Mouse (Mus musculus): ENCODE results near the gene Fgfr2. TPM values are rescaled to one million over a fixed set of nuclear protein-coding genes. Genes with fewer than 3 reads are reported as not detected.

The Fgfr2 gene
- polyA plus RNA-seq, 1 experiment from 2014 or later = 47.9 TPM

GRCm38 (mm10) chr7:131314493-131314892, 1808.7 kb downstream of the Fgfr2 start:
- 90% methylated on average over 7 of the region's 7 CpGs for WGBS
- H3K4me2 ChIP-seq = no peak overlapping the region

GRCm38 (mm10) chr7:131306733-131307132, 1816.4 kb downstream of the Fgfr2 start:
- ATAC-seq = no peak
- no peak overlapping the region for H3K4me2 ChIP-seq
- 85% methylated on average over 5 of the region's 5 CpGs for WGBS
- H3K27me3 ChIP-seq = no peaks in the 10 kb centered on the region
- H3K36me3 ChIP-seq (ENCODE audit: poor library complexity, severe bottlenecking) = no peaks in the 10 kb centered on the region
- H3K9me3 ChIP-seq (replicated peaks) = no peaks in the 10 kb centered on the region
- no peak overlapping the region for H3K27ac ChIP-seq
- H3K4me1 ChIP-seq = no peaks in the 10 kb centered on the region
- no peak overlapping the region for H3K9ac ChIP-seq
- no peak overlapping the region for H3K4me3 ChIP-seq

More at GRCm38 (mm10) chr7:131314493-131314892, 1808.7 kb downstream of the Fgfr2 start:
- H3K27me3 ChIP-seq = no peaks in the 10 kb centered on the region
- H3K36me3 ChIP-seq (ENCODE audit: poor library complexity, severe bottlenecking) = no peaks in the 10 kb centered on the region
- H3K9ac ChIP-seq = no peak overlapping the region
- H3K4me1 ChIP-seq = no peaks in the 10 kb centered on the region
- H3K27ac ChIP-seq = no peak overlapping the region
- no peak overlapping the region for H3K4me3 ChIP-seq
- H3K9me3 ChIP-seq (replicated peaks) = no peaks in the 10 kb centered on the region
- ATAC-seq = no peak

GRCm38 (mm10) chr7:131303340-131303739, 1819.8 kb downstream of the Fgfr2 start:
- Histone ChIP-seq H3K4me3 (no peak overlapping the region), H3K27me3 (no peaks in the 10 kb centered on the region), H3K36me3 (ENCODE audit: poor library complexity, severe bottlenecking) (no peaks in the 10 kb centered on the region), H3K27ac (no peak overlapping the region), H3K9me3 (replicated peaks) (no peaks in the 10 kb centered on the region), H3K4me1 (no peaks in the 10 kb centered on the region), H3K4me2 (no peak overlapping the region), H3K9ac (no peak overlapping the region)
- ATAC-seq = no peak
- WGBS = 87% methylated on average over 8 of the region's 8 CpGs

GRCm38 (mm10) chr7:131297151-131297550, 1826.0 kb downstream of the Fgfr2 start:
- Histone ChIP-seq H3K4me2 (no peak overlapping the region), H3K9ac (no peak overlapping the region), H3K36me3 (ENCODE audit: poor library complexity, severe bottlenecking) (no peaks in the 10 kb centered on the region), H3K27ac (no peak overlapping the region), H3K4me1 (no peaks in the 10 kb centered on the region), H3K27me3 (no peaks in the 10 kb centered on the region), H3K9me3 (replicated peaks) (no peaks in the 10 kb centered on the region), H3K4me3 (no peak overlapping the region)
- WGBS = 80% methylated on average over 8 of the region's 8 CpGs
- no peak for ATAC-seq

- 72% methylated on average over 4 of the region's 4 CpGs for WGBS
- ATAC-seq = no peak
- Histone ChIP-seq H3K36me3 (ENCODE audit: poor library complexity, severe bottlenecking) (no peaks in the 10 kb centered on the region), H3K4me1 (no peaks in the 10 kb centered on the region), H3K4me2 (no peak overlapping the region), H3K9ac (no peak overlapping the region), H3K9me3 (replicated peaks) (no peaks in the 10 kb centered on the region), H3K27me3 (no peaks in the 10 kb centered on the region), H3K4me3 (no peak overlapping the region), H3K27ac (no peak overlapping the region)
Measured at GRCm38 (mm10) chr7:131265851-131266250, 1857.3 kb downstream of the Fgfr2 start.

- WGBS = 91% methylated on average over 4 of the region's 4 CpGs
- no peak for ATAC-seq
- no peak overlapping the region for H3K4me3 ChIP-seq
- no peaks in the 10 kb centered on the region for H3K36me3 ChIP-seq (ENCODE audit: poor library complexity, severe bottlenecking)
- no peaks in the 10 kb centered on the region for H3K4me1 ChIP-seq
- H3K9ac ChIP-seq = no peak overlapping the region
- H3K9me3 ChIP-seq (replicated peaks) = no peaks in the 10 kb centered on the region
- H3K27me3 ChIP-seq = no peaks in the 10 kb centered on the region
- H3K27ac ChIP-seq = no peak overlapping the region
- no peak overlapping the region for H3K4me2 ChIP-seq
Measured at GRCm38 (mm10) chr7:131264251-131264650, 1858.9 kb downstream of the Fgfr2 start.

GRCm38 (mm10) chr7:131260946-131261345, 1862.2 kb downstream of the Fgfr2 start:
- H3K4me1 ChIP-seq = no peaks in the 10 kb centered on the region
- 64% methylated on average over 6 of the region's 6 CpGs for WGBS

GRCm38 (mm10) chr7:131257309-131257708, 1865.8 kb downstream of the Fgfr2 start:
- 68% methylated on average over 1 of the region's 1 CpGs for WGBS
- Histone ChIP-seq H3K9ac (no peak overlapping the region), H3K27ac (no peak overlapping the region), H3K36me3 (ENCODE audit: poor library complexity, severe bottlenecking) (no peaks in the 10 kb centered on the region), H3K4me3 (no peak overlapping the region), H3K4me1 (no peaks in the 10 kb centered on the region), H3K4me2 (no peak overlapping the region), H3K27me3 (no peaks in the 10 kb centered on the region), H3K9me3 (replicated peaks) (no peaks in the 10 kb centered on the region)
- ATAC-seq = no peak

More at GRCm38 (mm10) chr7:131260946-131261345, 1862.2 kb downstream of the Fgfr2 start:
- Histone ChIP-seq H3K27me3 (no peaks in the 10 kb centered on the region), H3K36me3 (ENCODE audit: poor library complexity, severe bottlenecking) (no peaks in the 10 kb centered on the region), H3K4me3 (no peak overlapping the region), H3K9me3 (replicated peaks) (no peaks in the 10 kb centered on the region), H3K9ac (no peak overlapping the region), H3K27ac (no peak overlapping the region), H3K4me2 (no peak overlapping the region)
- no peak for ATAC-seq

- H3K27me3 ChIP-seq = no peaks in the 10 kb centered on the region
- 92% methylated on average over 5 of the region's 5 CpGs for WGBS
- no peak overlapping the region for H3K4me2 ChIP-seq
- no peak for ATAC-seq
- no peaks in the 10 kb centered on the region for H3K9me3 ChIP-seq (replicated peaks)
- no peaks in the 10 kb centered on the region for H3K4me1 ChIP-seq
- H3K4me3 ChIP-seq = no peak overlapping the region
- no peaks in the 10 kb centered on the region for H3K36me3 ChIP-seq (ENCODE audit: poor library complexity, severe bottlenecking)
- no peak overlapping the region for H3K9ac ChIP-seq
- no peak overlapping the region for H3K27ac ChIP-seq
Measured at GRCm38 (mm10) chr7:131256841-131257240, 1866.3 kb downstream of the Fgfr2 start.

GRCm38 (mm10) chr7:131244993-131245392, 1878.2 kb downstream of the Fgfr2 start:
- H3K9me3 ChIP-seq (replicated peaks) = no peaks in the 10 kb centered on the region
- no peaks in the 10 kb centered on the region for H3K27me3 ChIP-seq
- H3K9ac ChIP-seq = no peak overlapping the region
- 25% methylated on average over 1 of the region's 1 CpGs for WGBS
- H3K4me2 ChIP-seq = no peak overlapping the region
- ATAC-seq = no peak
- H3K27ac ChIP-seq = no peak overlapping the region
- no peak overlapping the region for H3K4me3 ChIP-seq
- no peaks in the 10 kb centered on the region for H3K36me3 ChIP-seq (ENCODE audit: poor library complexity, severe bottlenecking)
- H3K4me1 ChIP-seq = no peaks in the 10 kb centered on the region

- no peaks in the 10 kb centered on the region for H3K9me3 ChIP-seq (replicated peaks)
- no peak overlapping the region for H3K4me2 ChIP-seq
- H3K4me1 ChIP-seq = no peaks in the 10 kb centered on the region
- no peaks in the 10 kb centered on the region for H3K36me3 ChIP-seq (ENCODE audit: poor library complexity, severe bottlenecking)
- H3K9ac ChIP-seq = no peak overlapping the region
- H3K27ac ChIP-seq = no peak overlapping the region
- no peak for ATAC-seq
- no peak overlapping the region for H3K4me3 ChIP-seq
- H3K27me3 ChIP-seq = no peaks in the 10 kb centered on the region
Measured at GRCm38 (mm10) chr7:131236091-131236490, 1887.1 kb downstream of the Fgfr2 start.

- H3K27me3 ChIP-seq = no peaks in the 10 kb centered on the region
- H3K4me2 ChIP-seq = no peak overlapping the region
- H3K9me3 ChIP-seq (replicated peaks) = no peaks in the 10 kb centered on the region
- no peak overlapping the region for H3K27ac ChIP-seq
- no peak overlapping the region for H3K9ac ChIP-seq
- no peaks in the 10 kb centered on the region for H3K4me1 ChIP-seq
- WGBS = 79% methylated on average over 5 of the region's 5 CpGs
- H3K4me3 ChIP-seq = no peak overlapping the region
- no peaks in the 10 kb centered on the region for H3K36me3 ChIP-seq (ENCODE audit: poor library complexity, severe bottlenecking)
- ATAC-seq = no peak
Measured at GRCm38 (mm10) chr7:131223086-131223485, 1900.1 kb downstream of the Fgfr2 start.

- Histone ChIP-seq H3K4me2 (no peak overlapping the region), H3K27ac (no peak overlapping the region), H3K4me3 (no peak overlapping the region), H3K4me1 (no peaks in the 10 kb centered on the region), H3K9me3 (replicated peaks) (no peaks in the 10 kb centered on the region), H3K9ac (no peak overlapping the region), H3K36me3 (ENCODE audit: poor library complexity, severe bottlenecking) (no peaks in the 10 kb centered on the region), H3K27me3 (no peaks in the 10 kb centered on the region)
- WGBS = 95% methylated on average over 14 of the region's 14 CpGs
- no peak for ATAC-seq
Measured at GRCm38 (mm10) chr7:131187996-131188395, 1935.2 kb downstream of the Fgfr2 start.

Data from forebrain, embryonic 13.5 days (tissue).